Mouse (Mus musculus) limb, embryonic 13.5 days (tissue): Measurements from ENCODE around the gene Pde4b. TPM values are rescaled to one million over a fixed set of nuclear protein-coding genes. Genes with fewer than 3 reads are reported as not detected.

Experiments used
- ATAC-seq: fragments of 200-750 bp; cut with Nextera tagmentation; 2 replicates; pipeline ENCODE4 v1.8.0; 2017; ENCODE audit warnings: low read depth, moderate number of reproducible peaks, moderate TSS enrichment; ENCODE audit not compliant: low FRiP score
- H3K27ac ChIP-seq: fragments of 300-500 bp; sonication (generic); 2 replicates; pipeline ENCODE4 v1.5.1; 2015; ENCODE audit warnings: inconsistent platforms, mild to moderate bottlenecking, moderate library complexity
- H3K27me3 ChIP-seq: fragments of 300-500 bp; sonication (generic); 2 replicates; pipeline ENCODE4 v1.6.1; 2015; ENCODE audit warnings: mild to moderate bottlenecking, inconsistent platforms
- H3K36me3 ChIP-seq: fragments of 300-500 bp; sonication (generic); 2 replicates; pipeline ENCODE4 v1.6.1; 2015; ENCODE audit warnings: inconsistent platforms, mild to moderate bottlenecking, moderate library complexity
- H3K4me1 ChIP-seq: fragments of 300-500 bp; sonication (generic); 2 replicates; pipeline ENCODE4 v1.6.1; 2015; ENCODE audit warnings: inconsistent platforms
- H3K4me2 ChIP-seq: fragments of 300-500 bp; sonication (generic); replicated peaks from 2 replicates; pipeline ENCODE4 v1.6.1; 2015; ENCODE audit warnings: inconsistent platforms, mild to moderate bottlenecking, moderate library complexity
- H3K4me3 ChIP-seq: fragments of 300-500 bp; sonication (generic); 2 replicates; pipeline ENCODE4 v1.5.1; 2015; ENCODE audit warnings: moderate library complexity, mild to moderate bottlenecking, inconsistent platforms
- H3K9ac ChIP-seq: fragments of 300-500 bp; sonication (generic); 2 replicates; pipeline ENCODE4 v1.6.1; 2015; ENCODE audit warnings: mild to moderate bottlenecking, inconsistent platforms
- H3K9me3 ChIP-seq: fragments of 300-500 bp; sonication (generic); 2 replicates; pipeline ENCODE4 v1.6.1; 2016; ENCODE audit warnings: inconsistent platforms
- WGBS: fragments of 180-500 bp; shearing (Covaris S2); methylation state at CpG from one replicate; pipeline ENCODE4 v1.1.7; 2015; 5-methylcytosine and 5-hydroxymethylcytosine counted together
- polyA plus RNA-seq: library from polyadenylated mRNA; unstranded; fragments of >200 nt; fragmentation: Nextera tagmentation; extraction: Ambion mirVana; gene quantifications from 2 replicates; pipeline ENCODE4 v1.2.1, GENCODE M21; 2015

Pde4b gene
- polyA plus RNA-seq, 1 experiment from 2014 or later = 16.2 TPM

DNA sequence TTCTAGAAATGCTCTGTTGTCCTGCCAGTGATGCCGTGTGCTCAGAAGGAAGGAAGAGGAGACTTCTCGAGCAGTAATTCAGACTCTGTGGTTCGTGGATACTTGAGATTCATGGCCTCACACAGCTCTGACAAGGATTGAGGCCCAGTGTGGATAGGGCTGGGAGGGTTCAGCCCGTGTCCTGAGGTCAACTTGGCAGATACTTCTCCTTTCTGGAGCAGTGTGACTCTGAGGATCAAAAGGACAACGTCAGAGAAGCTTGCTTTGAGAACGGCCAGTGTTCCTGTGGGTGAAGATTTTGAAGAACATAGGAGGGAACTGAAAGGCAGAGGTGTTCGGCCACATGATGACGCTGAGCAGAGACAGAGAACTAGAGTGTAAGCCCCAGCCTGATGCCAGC is 537.6 kb downstream of the Pde4b start:
- Histone ChIP-seq H3K27me3 (no peaks in the 10 kb centered on the region), H3K4me1 (0 out of 2 replicates have a peak, but pooled peaks cover 5% of the 10 kb centered on the region), H3K9ac (no peak overlapping the region), H3K27ac (no peak overlapping the region), H3K4me3 (no peak overlapping the region), H3K36me3 (no peaks in the 10 kb centered on the region), H3K4me2 (no peak overlapping the region), H3K9me3 (no peaks in the 10 kb centered on the region)
- WGBS = 77% methylated on average over 8 of the region's 8 CpGs
- no peak for ATAC-seq

DNA sequence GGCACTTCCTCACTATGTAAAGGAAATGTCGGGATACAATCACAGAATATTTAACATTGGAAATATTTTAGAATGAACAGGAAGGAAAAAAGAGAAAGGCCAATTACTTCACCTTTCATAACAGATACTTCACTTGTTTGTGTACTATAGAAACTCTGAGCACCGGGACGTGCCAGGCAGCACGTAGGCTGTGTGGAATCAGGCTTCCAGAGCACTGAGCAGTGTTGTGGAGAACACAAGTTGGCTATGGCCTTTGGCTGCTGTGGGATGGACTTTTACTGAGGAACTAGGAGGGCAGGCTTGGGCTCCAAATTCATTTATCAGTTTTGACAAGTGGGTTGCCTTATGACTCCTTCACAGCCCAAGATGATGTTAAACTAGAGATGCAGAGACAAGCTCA is 540.5 kb downstream of the Pde4b start:
- Histone ChIP-seq H3K36me3 (no peaks in the 10 kb centered on the region), H3K4me1 (no peaks in the 10 kb centered on the region), H3K4me2 (no peak overlapping the region), H3K27me3 (no peaks in the 10 kb centered on the region), H3K9ac (no peak overlapping the region), H3K27ac (no peak overlapping the region), H3K4me3 (no peak overlapping the region), H3K9me3 (no peaks in the 10 kb centered on the region)
- WGBS = 89% methylated on average over 4 of the region's 4 CpGs
- no peak for ATAC-seq

DNA sequence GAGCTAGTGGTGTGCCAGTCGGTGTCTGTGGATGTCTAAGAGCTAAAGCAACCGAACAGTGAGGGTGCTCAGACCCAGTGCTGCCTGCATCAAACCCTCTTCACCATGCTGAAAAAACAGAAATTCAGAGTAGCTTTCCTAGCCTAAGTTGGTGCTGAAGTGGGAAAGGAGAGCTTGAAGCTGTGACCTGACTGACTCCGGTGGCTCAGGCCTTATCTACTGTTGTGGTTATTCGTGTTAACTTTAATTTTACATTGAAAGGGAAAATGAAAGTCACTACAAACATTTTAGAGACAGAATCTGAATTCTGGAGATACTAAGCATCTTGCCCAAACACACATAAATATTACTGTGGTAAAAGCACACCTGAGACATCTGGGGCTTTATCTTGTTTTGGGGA is 542.3 kb downstream of the Pde4b start:
- Histone ChIP-seq H3K9me3 (no peaks in the 10 kb centered on the region), H3K4me2 (no peak overlapping the region), H3K4me3 (no peak overlapping the region), H3K4me1 (no peaks in the 10 kb centered on the region), H3K9ac (no peak overlapping the region), H3K27ac (no peak overlapping the region), H3K27me3 (no peaks in the 10 kb centered on the region), H3K36me3 (no peaks in the 10 kb centered on the region)
- no peak for ATAC-seq
- WGBS = 89% methylated on average over 4 of the region's 4 CpGs

DNA sequence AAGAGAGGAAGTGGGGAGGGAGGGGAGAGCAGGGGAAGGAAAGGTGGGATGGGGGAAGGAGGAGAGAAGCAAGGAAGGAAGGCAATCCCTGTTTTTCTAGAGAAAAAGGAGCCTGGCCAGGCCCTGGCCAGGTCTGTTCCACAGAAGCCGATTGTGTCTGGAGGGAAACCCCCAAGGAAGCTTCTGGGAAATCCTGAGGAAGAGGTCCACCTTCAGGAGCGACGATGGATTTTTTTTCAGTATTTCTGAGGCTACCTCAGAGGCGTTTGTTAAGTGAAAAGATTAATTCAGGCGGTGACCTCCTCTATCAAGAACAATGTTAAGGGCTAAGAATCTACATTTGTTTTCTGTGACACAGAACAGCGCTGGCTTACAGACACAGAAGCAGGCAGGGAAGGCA is 542.9 kb downstream of the Pde4b start:
- Histone ChIP-seq H3K4me3 (no peak overlapping the region), H3K4me2 (no peak overlapping the region), H3K36me3 (no peaks in the 10 kb centered on the region), H3K9me3 (no peaks in the 10 kb centered on the region), H3K4me1 (no peaks in the 10 kb centered on the region), H3K9ac (no peak overlapping the region), H3K27ac (no peak overlapping the region), H3K27me3 (no peaks in the 10 kb centered on the region)
- 57% methylated on average over 6 of the region's 6 CpGs for WGBS
- no peak for ATAC-seq

DNA sequence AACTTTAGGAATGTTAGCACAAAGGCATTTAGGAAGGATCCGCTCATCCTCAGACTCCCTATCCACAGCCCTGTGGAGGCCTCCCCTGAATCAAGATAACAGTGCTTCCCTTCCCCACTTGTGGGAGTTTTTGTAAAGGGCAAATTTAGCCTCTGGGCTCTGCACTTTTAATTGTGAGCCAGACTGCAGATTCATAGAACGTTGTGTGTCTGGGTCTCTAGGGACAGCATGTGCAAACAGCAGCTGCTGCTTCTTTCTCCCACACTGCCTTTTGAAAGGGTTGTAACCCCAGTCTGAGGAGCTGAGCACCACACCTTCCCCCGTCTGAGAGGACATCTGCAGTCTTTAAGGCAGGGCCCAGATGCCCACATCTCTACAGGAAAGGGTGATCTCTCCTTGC is 544.3 kb downstream of the Pde4b start:
- Histone ChIP-seq H3K27me3 (no peaks in the 10 kb centered on the region), H3K9me3 (no peaks in the 10 kb centered on the region), H3K4me1 (no peaks in the 10 kb centered on the region), H3K4me3 (no peak overlapping the region), H3K27ac (no peak overlapping the region), H3K4me2 (no peak overlapping the region), H3K9ac (no peak overlapping the region), H3K36me3 (no peaks in the 10 kb centered on the region)
- ATAC-seq = no peak
- WGBS = 47% methylated on average over 3 of the region's 3 CpGs

DNA sequence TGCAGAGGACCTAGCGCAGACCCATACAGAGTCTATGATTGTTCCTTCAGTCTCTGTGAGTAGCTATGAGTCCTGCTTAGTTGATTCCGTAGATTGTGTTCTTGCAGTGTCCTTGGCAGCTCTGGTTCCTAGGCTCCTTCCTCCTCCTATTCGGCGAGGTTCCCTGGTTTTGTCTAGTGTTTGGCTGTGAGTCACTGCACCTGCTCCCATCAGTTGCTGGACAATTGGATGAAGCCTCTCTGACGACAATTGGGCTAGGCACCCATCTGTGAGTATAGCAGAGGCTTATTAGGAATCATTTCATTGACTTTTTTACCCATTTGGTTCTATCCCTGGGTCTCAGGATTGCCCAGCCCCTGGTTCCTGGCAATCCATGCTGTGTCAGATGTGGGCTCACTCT is 545.9 kb downstream of the Pde4b start:
- no peak for ATAC-seq
- 0 out of 2 replicates have a peak, but pooled peaks cover 7% of the 10 kb centered on the region for H3K4me1 ChIP-seq
- WGBS = 88% methylated on average over 5 of the region's 5 CpGs
- no peak overlapping the region for H3K27ac ChIP-seq
- H3K27me3 ChIP-seq = no peaks in the 10 kb centered on the region
- no peak overlapping the region for H3K4me3 ChIP-seq
- H3K9ac ChIP-seq = no peak overlapping the region
- no peak overlapping the region for H3K4me2 ChIP-seq
- no peaks in the 10 kb centered on the region for H3K9me3 ChIP-seq
- no peaks in the 10 kb centered on the region for H3K36me3 ChIP-seq

DNA sequence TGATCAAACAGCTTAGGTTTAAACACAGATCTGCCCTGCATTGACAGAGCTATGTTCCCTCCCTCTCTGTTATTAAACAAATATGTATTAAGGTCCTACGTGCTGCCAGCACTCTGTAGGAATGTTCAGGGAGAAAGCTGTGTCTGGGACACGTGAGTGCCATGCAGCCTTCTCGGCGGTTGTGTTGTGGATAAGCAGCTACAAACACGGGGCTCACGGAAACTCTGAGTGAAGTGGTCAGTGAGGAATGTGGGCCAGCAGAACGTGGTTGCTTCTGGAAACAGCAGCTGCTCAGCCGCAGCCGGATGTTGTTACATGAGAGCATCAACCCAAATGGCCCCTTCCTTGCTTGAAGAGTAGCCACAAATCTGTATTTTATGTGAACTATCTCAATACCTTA is 547.9 kb downstream of the Pde4b start:
- no peak overlapping the region for H3K4me3 ChIP-seq
- no peak overlapping the region for H3K4me2 ChIP-seq
- H3K36me3 ChIP-seq = no peaks in the 10 kb centered on the region
- H3K9me3 ChIP-seq = no peaks in the 10 kb centered on the region
- 50% methylated on average over 9 of the region's 9 CpGs for WGBS
- 0 out of 2 replicates have a peak, but pooled peaks have one; percentile 34 for ATAC-seq
- no peak overlapping the region for H3K9ac ChIP-seq
- H3K27me3 ChIP-seq = 0 out of 2 replicates have a peak, but pooled peaks cover 3% of the 10 kb centered on the region
- 0 out of 2 replicates have a peak, but pooled peaks cover 7% of the 10 kb centered on the region for H3K4me1 ChIP-seq
- no peak overlapping the region for H3K27ac ChIP-seq

DNA sequence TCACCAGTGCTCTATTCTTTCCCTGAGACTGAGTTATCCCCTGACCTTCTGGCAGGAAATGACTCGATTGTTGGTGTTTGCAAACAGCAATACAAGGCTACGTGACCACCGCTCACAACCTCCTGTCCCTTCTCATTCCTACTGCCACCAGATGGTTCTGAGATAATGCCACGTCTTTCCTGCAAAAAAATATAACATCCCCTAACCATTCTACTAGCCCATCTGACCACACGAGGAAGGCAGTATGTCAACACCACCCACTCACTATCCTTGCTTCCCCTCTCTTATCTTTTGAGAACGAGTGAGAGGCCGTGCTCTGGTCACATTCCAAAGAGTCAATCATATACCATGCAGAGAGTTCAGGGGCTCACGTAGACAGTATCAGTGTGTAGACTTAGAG is 548.6 kb downstream of the Pde4b start:
- H3K9ac ChIP-seq = no peak overlapping the region
- H3K4me2 ChIP-seq = no peak overlapping the region
- no peak for ATAC-seq
- no peaks in the 10 kb centered on the region for H3K9me3 ChIP-seq
- 83% methylated on average over 8 of the region's 8 CpGs for WGBS
- no peak overlapping the region for H3K4me3 ChIP-seq
- H3K27ac ChIP-seq = no peak overlapping the region
- H3K27me3 ChIP-seq = 0 out of 2 replicates have a peak, but pooled peaks cover 5% of the 10 kb centered on the region
- H3K4me1 ChIP-seq = 0 out of 2 replicates have a peak, but pooled peaks cover 7% of the 10 kb centered on the region
- no peaks in the 10 kb centered on the region for H3K36me3 ChIP-seq

DNA sequence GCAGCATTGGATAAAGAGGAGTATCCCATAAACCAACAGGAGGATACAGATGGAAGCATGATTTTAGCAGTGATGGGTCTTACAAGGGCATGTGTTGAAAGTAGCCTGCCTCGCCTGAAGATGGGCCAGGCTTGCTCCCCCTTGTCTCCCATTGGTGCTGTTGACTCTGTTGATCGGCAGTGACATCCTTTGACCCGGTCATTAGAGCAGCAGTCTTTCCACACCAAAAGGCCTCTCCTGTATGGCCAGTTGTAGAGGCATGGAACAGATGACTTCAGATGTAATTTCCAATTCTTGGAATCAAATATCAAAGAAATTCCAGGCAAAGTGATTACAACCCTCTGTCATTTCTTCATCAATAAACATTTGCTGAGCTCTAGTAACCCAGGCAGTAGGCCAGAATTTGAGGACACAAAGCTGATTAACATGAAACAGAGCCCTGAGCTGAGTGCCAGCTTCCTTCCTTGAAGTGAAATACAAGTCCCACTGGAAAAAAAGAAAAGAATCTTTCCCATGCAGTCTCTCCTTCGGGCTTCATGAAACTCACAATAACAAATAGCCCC is 550.1 kb downstream of the Pde4b start:
- Histone ChIP-seq H3K9me3 (no peaks in the 10 kb centered on the region), H3K36me3 (no peaks in the 10 kb centered on the region), H3K27ac (no peak overlapping the region), H3K27me3 (0 out of 2 replicates have a peak, but pooled peaks cover 5% of the 10 kb centered on the region), H3K4me3 (no peak overlapping the region), H3K4me1 (0 out of 2 replicates have a peak, but pooled peaks cover 7% of the 10 kb centered on the region), H3K4me2 (no peak overlapping the region), H3K9ac (no peak overlapping the region)
- no peak for ATAC-seq
- WGBS = 67% methylated on average over 4 of the region's 4 CpGs

DNA sequence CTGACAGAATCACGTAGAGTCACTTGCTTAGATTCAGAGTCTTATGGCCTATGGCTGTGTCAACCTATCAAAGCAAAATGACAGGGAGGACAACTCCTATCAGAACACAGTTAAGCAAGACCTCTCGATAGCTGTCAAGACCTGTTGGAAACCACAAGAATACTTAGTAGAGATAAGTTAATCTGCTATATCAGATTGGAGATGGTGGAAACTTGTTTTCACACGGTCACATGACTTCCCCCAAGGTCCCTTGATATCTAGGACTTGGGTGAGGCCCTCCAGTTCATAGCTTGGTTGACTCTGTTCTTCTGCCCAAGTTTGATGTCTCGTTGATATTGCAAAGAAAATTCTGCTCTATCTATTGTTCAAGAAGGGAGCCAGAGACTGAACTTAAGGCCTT is 553.6 kb downstream of the Pde4b start:
- H3K9ac ChIP-seq = no peak overlapping the region
- H3K4me3 ChIP-seq = no peak overlapping the region
- H3K36me3 ChIP-seq = no peaks in the 10 kb centered on the region
- H3K4me2 ChIP-seq = no peak overlapping the region
- H3K4me1 ChIP-seq = 0 out of 2 replicates have a peak, but pooled peaks cover 7% of the 10 kb centered on the region
- no peaks in the 10 kb centered on the region for H3K9me3 ChIP-seq
- H3K27ac ChIP-seq = no peak overlapping the region
- no peak for ATAC-seq
- WGBS = 87% methylated on average over 4 of the region's 4 CpGs
- H3K27me3 ChIP-seq = peaks cover 5% of the 10 kb centered on the region; the same call in 1 of the 2 replicates

DNA sequence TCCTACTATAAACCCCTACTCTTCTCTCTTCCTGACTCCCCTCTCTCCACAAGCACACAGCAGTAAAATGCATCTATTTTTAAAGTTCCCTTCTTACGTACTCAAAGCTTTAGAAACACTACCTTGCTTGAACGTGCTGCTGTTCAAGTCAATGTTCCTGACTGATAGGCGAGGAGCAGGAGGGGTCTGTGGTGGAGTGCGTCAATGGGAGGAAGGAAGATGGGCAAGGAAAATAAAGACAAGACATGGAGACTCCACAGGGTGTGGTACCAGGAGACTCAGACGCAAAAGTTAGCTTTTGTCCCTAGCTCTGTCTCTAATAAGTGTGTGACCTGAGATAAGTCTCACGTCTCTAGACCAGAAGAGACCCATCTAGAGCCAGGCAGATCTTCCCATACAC is 556.7 kb downstream of the Pde4b start:
- Histone ChIP-seq H3K9me3 (no peaks in the 10 kb centered on the region), H3K4me1 (no peaks in the 10 kb centered on the region), H3K27me3 (peaks cover 5% of the 10 kb centered on the region; the same call in 1 of the 2 replicates), H3K36me3 (no peaks in the 10 kb centered on the region), H3K27ac (no peak overlapping the region), H3K4me3 (no peak overlapping the region), H3K9ac (no peak overlapping the region), H3K4me2 (no peak overlapping the region)
- WGBS = 79% methylated on average over 6 of the region's 6 CpGs
- no peak for ATAC-seq

DNA sequence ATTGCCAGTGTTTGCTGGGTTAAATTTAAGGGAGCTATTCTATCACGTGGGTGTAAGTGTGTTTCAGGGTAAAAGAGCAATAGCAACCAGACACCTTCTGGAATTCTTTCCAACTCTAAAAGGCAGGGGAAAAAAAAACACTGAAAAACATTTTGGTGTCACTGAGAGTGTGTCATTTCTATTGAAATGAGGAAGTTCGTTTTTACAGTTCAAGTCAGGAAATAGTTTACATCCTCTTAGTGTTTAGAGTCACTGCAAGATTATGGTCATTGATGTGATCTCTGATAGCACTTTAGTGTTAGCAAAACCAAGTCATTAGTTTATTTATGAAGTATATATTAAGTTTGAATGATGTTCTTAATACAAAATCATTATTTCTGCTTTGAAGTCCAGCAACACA is 559.7 kb downstream of the Pde4b start:
- no peak overlapping the region for H3K27ac ChIP-seq
- no peak overlapping the region for H3K4me2 ChIP-seq
- H3K9me3 ChIP-seq = no peaks in the 10 kb centered on the region
- H3K36me3 ChIP-seq = no peaks in the 10 kb centered on the region
- WGBS = 41% methylated on average over 2 of the region's 2 CpGs
- no peak overlapping the region for H3K4me3 ChIP-seq
- no peak for ATAC-seq
- no peaks in the 10 kb centered on the region; the same call in 1 of the 2 replicates for H3K27me3 ChIP-seq
- H3K4me1 ChIP-seq = no peaks in the 10 kb centered on the region
- no peak overlapping the region for H3K9ac ChIP-seq

DNA sequence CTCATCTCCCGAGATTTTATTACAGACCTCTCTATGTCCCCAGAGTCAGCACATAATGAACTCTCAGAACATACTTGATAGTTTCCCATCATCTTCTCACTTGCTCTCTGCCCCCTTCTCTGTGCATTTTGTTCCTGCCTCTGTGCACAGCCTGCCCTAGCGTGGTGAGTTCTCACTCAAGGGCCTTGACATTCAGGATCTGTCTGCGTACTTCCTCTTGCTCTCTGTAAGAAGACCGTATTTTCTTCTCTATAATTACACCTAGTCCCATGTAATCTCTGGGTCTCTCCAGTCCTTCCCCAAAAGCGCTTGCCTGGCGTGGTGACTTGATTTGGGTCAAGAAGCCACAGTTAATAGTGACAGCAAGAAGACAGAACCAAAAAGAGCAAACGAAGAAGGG is 568.0 kb downstream of the Pde4b start:
- Histone ChIP-seq H3K4me1 (no peaks in the 10 kb centered on the region), H3K4me3 (no peak overlapping the region), H3K4me2 (no peak overlapping the region), H3K9me3 (no peaks in the 10 kb centered on the region), H3K27me3 (peaks cover 12% of the 10 kb centered on the region; the same call in 1 of the 2 replicates), H3K36me3 (no peaks in the 10 kb centered on the region), H3K9ac (no peak overlapping the region), H3K27ac (no peak overlapping the region)
- ATAC-seq = no peak
- 85% methylated on average over 7 of the region's 7 CpGs for WGBS
